Mouse (Mus musculus): Measurements from ENCODE around the gene Rabep2. TPM values are rescaled to one million over a fixed set of nuclear protein-coding genes. Genes with fewer than 3 reads are reported as not detected.
"Not testable (repeated sequence)": the region's sequence is repeated elsewhere in the genome, so short reads cannot be mapped to it uniquely, and the experiment has no call there.

Gene Rabep2
- polyA plus RNA-seq, 1 experiment, result 26.0 TPM

- no peak for DNase-seq (ENCODE audit: low read depth)
Observed at GRCm38 (mm10) chr7:126464121-126464520, 35.6 kb downstream of the Rabep2 start.

GRCm38 (mm10) chr7:126464836-126465235 is 36.3 kb downstream of the Rabep2 start:
- no peak for DNase-seq (ENCODE audit: low read depth)

- DNase-seq (ENCODE audit: low read depth), result no peak
Observed at GRCm38 (mm10) chr7:126465246-126466030, 36.9 kb downstream of the Rabep2 start.

- DNase-seq (ENCODE audit: low read depth), result no peak
Observed at GRCm38 (mm10) chr7:126466116-126466515, 37.6 kb downstream of the Rabep2 start.

GRCm38 (mm10) chr7:126466707-126467106 is 38.1 kb downstream of the Rabep2 start:
- no peak for DNase-seq (ENCODE audit: low read depth)

- DNase-seq (ENCODE audit: low read depth), result no peak
Observed at GRCm38 (mm10) chr7:126467271-126467670, 38.7 kb downstream of the Rabep2 start.

- DNase-seq (ENCODE audit: low read depth), result no peak
Observed at GRCm38 (mm10) chr7:126467834-126468627, 39.5 kb downstream of the Rabep2 start.

GRCm38 (mm10) chr7:126470077-126470476 is 41.5 kb downstream of the Rabep2 start:
- DNase-seq (ENCODE audit: low read depth), result no peak

- no peak for DNase-seq (ENCODE audit: low read depth)
Observed at GRCm38 (mm10) chr7:126471361-126471760, 42.8 kb downstream of the Rabep2 start.

GRCm38 (mm10) chr7:126471853-126472252 is 43.3 kb downstream of the Rabep2 start:
- no peak for DNase-seq (ENCODE audit: low read depth)

- DNase-seq (ENCODE audit: low read depth), result no peak
Observed at GRCm38 (mm10) chr7:126472306-126472705, 43.7 kb downstream of the Rabep2 start.

- no peak for DNase-seq (ENCODE audit: low read depth)
Observed at GRCm38 (mm10) chr7:126472713-126473112, 44.2 kb downstream of the Rabep2 start.

- no peak for DNase-seq (ENCODE audit: low read depth)
Observed at GRCm38 (mm10) chr7:126473470-126474086, 45.0 kb downstream of the Rabep2 start.

GRCm38 (mm10) chr7:126474486-126474955 is 46.0 kb downstream of the Rabep2 start:
- DNase-seq (ENCODE audit: low read depth), result no peak

- no peak for DNase-seq (ENCODE audit: low read depth)
Observed at GRCm38 (mm10) chr7:126474993-126475581, 46.5 kb downstream of the Rabep2 start, which contains the start of gene Sh2b1. Gene Sh2b1 (minus strand): TSS chr7:126475424.

GRCm38 (mm10) chr7:126481699-126482098 is 53.1 kb downstream of the Rabep2 start:
- DNase-seq (ENCODE audit: low read depth), result no peak

- DNase-seq (ENCODE audit: low read depth), result no peak
Observed at GRCm38 (mm10) chr7:126482392-126482871, 53.9 kb downstream of the Rabep2 start.

- peak; percentile 62 for DNase-seq (ENCODE audit: low read depth)
Observed at GRCm38 (mm10) chr7:126487052-126487483, 58.5 kb downstream of the Rabep2 start, which contains the start of gene Tufm. Gene Tufm (plus strand): TSS chr7:126487361.

- not testable (repeated sequence) for DNase-seq (ENCODE audit: low read depth)
Observed at GRCm38 (mm10) chr7:126487617-126488385, 59.2 kb downstream of the Rabep2 start.

- DNase-seq (ENCODE audit: low read depth), result no peak
Observed at GRCm38 (mm10) chr7:126491005-126491404, 62.4 kb downstream of the Rabep2 start.

GRCm38 (mm10) chr7:126491973-126492372 is 63.4 kb downstream of the Rabep2 start:
- no peak for DNase-seq (ENCODE audit: low read depth)

Measured in gonadal fat pad, adult 2 months (tissue).